Mouse (Mus musculus) embryonic facial prominence, embryonic 10.5 days (tissue): Measurements from ENCODE around the gene Dusp6. TPM values are rescaled to one million over a fixed set of nuclear protein-coding genes. Genes with fewer than 3 reads are reported as not detected.

Source experiments
- DNase-seq: peaks from one replicate; pipeline ENCODE4 v3.0.0-alpha.2; 2017; ENCODE audit warnings: low spot score
- H3K27ac ChIP-seq: fragments of 300-500 bp; sonication (generic); replicated peaks from 2 replicates; pipeline ENCODE4 v1.5.1; 2016; ENCODE audit warnings: mild to moderate bottlenecking
- H3K27me3 ChIP-seq: fragments of 300-500 bp; sonication (generic); replicated peaks from 2 replicates; pipeline ENCODE4 v1.6.1; 2016; ENCODE audit warnings: low read depth, mild to moderate bottlenecking; ENCODE audit not compliant: poor library complexity, severe bottlenecking
- H3K36me3 ChIP-seq: fragments of 300-500 bp; sonication (generic); replicated peaks from 2 replicates; pipeline ENCODE4 v1.6.1; 2016; ENCODE audit warnings: mild to moderate bottlenecking, moderate library complexity
- H3K4me1 ChIP-seq: fragments of 300-500 bp; sonication (generic); 2 replicates; pipeline ENCODE4 v1.6.1; 2016
- H3K4me3 ChIP-seq: fragments of 300-500 bp; sonication (generic); 2 replicates; pipeline ENCODE4 v1.5.1; 2016; ENCODE audit warnings: mild to moderate bottlenecking, moderate library complexity
- H3K9me3 ChIP-seq: fragments of 300-500 bp; sonication (generic); 2 replicates; pipeline ENCODE4 v1.6.1; 2016; ENCODE audit warnings: mild to moderate bottlenecking
- WGBS: fragments of 180-500 bp; shearing (Covaris S2); methylation state at CpG from one replicate; pipeline ENCODE4 v1.1.7; 2016; 5-methylcytosine and 5-hydroxymethylcytosine counted together
- polyA plus RNA-seq: library from polyadenylated mRNA; unstranded; fragments of >200 nt; fragmentation: Nextera tagmentation; extraction: Ambion mirVana; gene quantifications from 2 replicates; pipeline ENCODE4 v1.2.1, GENCODE M21; 2016

The Dusp6 gene
- polyA plus RNA-seq, 1 experiment from 2014 or later: 131 TPM

DNA sequence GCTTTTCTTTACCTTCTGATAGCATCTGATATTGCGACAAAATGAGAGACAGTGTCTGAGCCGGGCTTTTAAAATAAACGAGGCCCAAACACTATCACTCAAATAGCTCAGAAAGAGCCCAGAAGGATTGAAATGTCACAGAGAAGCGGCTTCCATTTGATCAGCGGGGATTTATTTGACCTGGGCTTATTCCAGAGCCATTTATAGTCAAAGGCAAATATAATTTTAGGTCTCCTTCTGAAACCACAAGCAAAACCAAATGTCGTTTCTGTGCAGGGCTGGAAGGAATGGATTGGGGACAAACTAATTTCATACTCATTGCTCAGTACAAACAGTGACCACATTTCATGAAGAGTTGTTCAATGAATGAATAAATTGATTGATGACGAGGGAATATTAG, 51.3 kb downstream of the Dusp6 start:
- Histone ChIP-seq H3K4me1 (peaks cover 4% of the 10 kb centered on the region; the same call in 1 of the 2 replicates), H3K9me3 (no peaks in the 10 kb centered on the region), H3K4me3 (no peak overlapping the region), H3K36me3 (no peaks in the 10 kb centered on the region), H3K27ac (no peak overlapping the region), H3K27me3 (no peaks in the 10 kb centered on the region)
- WGBS: 84% methylated on average over 7 of the region's 7 CpGs
- DNase-seq: no peak

DNA sequence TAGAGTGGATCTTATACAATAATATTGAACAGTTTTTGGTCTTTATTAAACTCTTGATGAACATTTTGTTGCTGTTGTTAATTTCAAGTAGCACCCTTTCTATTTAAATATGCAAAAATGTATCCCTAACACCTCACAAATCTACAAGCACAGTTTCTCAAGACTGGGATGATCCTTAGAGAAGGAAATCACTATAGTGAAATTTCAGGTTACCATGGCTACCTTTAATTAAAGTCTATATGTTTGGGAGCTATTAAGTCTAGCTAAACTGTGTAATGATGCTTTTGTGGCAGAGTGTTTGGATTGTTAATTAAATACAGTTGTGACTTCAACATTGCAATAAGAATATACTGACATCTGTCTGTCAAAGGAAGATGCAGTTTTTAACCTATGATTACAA, 54.0 kb downstream of the Dusp6 start:
- Histone ChIP-seq H3K9me3 (no peaks in the 10 kb centered on the region), H3K36me3 (no peaks in the 10 kb centered on the region)

More for the DNA sequence above, 54.0 kb downstream of the Dusp6 start:
- no peak overlapping the region for H3K27ac ChIP-seq
- no peak overlapping the region for H3K4me3 ChIP-seq
- no peaks in the 10 kb centered on the region for H3K27me3 ChIP-seq
- no peak for DNase-seq
- no peaks in the 10 kb centered on the region for H3K4me1 ChIP-seq

Other genes starting within 250 kb of the Dusp6 start
- gene Poc1b, start 156.2 kb upstream of the Dusp6 start, polyA plus RNA-seq: 32.6 and 33.3 TPM in 2 replicates
- 4.1 and 5.4 TPM in 2 replicates for gene Galnt4, start 155.1 kb upstream of the Dusp6 start, polyA plus RNA-seq
- gene Phxr2, start 136.9 kb upstream of the Dusp6 start, polyA plus RNA-seq: 0.13 and 0.21 TPM in 2 replicates